Mouse (Mus musculus): ENCODE measurements around the gene Fras1. TPM values are rescaled to one million over a fixed set of nuclear protein-coding genes. Genes with fewer than 3 reads are reported as not detected.

The Fras1 gene
- total RNA-seq, 2 experiments from 2014 or later, result 17.5 to 20.3 TPM

GRCm38 (mm10) chr5:96479003-96479402 lies 105.2 kb downstream of the Fras1 start:
- no peak for DNase-seq (ENCODE audit: low spot score in 2 of 2)

GRCm38 (mm10) chr5:96481159-96481558 lies 107.4 kb downstream of the Fras1 start:
- no peak for DNase-seq (ENCODE audit: low spot score in 2 of 2)

GRCm38 (mm10) chr5:96482054-96482453 lies 108.3 kb downstream of the Fras1 start:
- DNase-seq (ENCODE audit: low spot score in 2 of 2), result no peak

DNA sequence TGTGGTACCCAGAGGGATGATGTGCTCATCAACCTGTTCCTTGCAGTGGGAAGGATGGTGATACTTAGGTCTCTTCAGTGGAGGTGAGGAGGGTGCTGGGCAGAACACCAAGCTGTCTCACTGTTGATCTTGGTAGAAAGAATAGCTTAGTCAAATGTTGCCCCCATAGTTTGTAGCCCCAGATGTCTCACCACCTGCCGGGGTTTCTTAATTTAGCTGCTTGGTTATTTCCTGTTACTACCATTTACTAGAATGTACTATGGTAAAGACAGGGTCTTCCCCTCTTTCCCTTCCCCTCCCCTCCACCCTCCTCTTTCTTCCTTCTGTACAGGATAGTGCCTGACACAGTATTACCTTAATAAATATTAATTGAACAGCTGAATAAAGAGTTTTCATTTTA lies 118.7 kb downstream of the Fras1 start:
- DNase-seq (ENCODE audit: low spot score in 2 of 2), result no peak

DNA sequence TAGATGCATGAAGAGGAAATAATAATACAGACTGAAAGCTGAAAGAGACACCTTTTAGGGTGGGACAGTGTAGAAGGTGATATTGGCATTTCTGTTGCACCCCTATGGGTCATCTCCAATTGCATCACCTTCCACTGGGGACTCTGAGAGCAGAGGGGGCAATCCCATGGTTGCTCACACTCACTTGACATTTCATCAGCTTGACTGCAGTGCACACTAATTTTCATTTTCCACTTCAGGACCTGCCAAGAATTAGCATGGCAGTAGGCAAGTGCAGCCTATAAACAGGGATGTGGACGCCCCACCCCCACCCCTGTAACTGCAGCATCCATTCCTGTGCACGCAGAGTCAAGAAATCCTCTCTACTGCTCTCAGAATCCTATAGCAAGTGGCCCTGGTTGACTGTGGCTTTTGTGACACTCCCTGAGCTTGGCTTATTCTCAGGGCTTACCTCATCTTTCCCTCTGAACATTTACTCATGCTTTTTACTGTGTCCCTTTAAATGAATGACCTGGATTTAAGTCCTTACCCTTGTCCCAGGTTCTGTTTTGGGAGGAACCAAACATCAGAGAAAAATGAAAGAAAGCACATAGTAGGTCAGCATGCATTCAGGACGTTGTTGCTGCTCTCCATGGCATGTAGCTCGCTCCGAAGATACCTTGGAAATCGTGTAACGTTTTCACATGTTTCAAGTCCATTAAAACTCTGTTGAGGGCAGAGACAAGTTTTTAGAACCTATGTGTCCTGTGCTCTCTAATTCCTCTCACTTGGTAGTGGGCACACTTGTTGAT lies 120.9 kb downstream of the Fras1 start:
- DNase-seq (ENCODE audit: low spot score in 2 of 2), result no peak

DNA sequence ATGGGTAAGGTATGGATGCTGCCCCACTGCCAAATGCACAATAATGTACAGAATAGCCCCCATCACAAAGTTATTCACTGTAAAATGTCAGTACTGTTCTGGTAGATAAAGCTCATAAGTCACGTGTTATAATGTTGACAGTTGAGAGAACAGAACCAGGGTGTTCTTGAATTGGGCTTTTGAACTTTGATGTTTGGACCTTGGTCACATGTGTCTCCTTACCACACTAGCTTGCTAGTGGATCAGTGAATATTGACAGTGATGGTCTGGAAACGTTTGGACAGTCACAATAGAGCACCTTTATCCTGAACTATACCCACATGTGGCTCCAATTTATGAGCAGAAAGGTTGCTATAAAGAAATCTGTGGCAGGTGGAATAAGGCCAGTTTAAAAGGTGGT lies 124.3 kb downstream of the Fras1 start:
- DNase-seq (ENCODE audit: low spot score in 2 of 2), result no peak

GRCm38 (mm10) chr5:96501783-96502182 lies 128.0 kb downstream of the Fras1 start:
- no peak for DNase-seq (ENCODE audit: low spot score in 2 of 2)

DNA sequence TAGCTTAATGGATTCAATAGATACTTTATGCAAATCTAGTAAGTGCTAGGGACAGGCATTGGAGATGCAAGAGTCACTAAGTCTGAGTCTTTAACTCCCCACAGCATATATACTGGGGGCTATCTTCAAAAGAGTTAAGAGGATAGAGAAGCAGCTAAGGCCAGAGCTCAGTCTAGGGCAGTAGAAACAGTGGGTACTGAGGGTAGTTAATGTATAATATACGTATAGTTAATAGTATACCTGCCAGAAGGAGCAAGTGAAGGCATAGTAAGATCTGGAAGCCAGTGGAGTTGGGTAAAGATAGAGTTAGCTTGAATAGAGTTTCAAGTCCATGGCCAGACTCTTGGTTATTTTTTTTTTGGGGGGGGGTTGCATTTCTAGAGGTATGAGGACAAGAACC lies 128.6 kb downstream of the Fras1 start:
- DNase-seq (ENCODE audit: low spot score in 2 of 2), result no peak

DNA sequence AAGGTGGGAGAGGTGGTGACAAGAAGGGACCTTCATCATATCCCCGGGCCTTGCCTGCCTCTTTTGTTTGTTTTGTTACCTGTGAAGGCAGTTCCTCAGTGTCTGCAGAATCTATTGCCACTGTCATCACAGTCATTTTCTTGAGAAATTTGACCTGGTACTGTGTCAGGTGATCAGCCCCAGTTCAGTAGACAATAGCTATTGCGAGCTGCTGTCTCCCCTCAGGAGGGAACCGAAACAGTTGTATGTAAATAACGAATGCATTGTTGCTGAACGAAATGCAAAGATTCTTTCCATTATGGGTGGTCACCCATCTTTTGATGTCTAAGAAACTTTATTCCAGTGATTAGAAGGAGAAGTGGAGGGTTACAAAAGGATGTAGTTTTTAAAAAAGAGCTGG lies 137.2 kb downstream of the Fras1 start:
- DNase-seq (ENCODE audit: low spot score in 2 of 2), result no peak

GRCm38 (mm10) chr5:96513327-96513726 lies 139.6 kb downstream of the Fras1 start:
- DNase-seq (ENCODE audit: low spot score in 2 of 2), result no peak

GRCm38 (mm10) chr5:96515860-96516311 lies 142.1 kb downstream of the Fras1 start:
- no peak for DNase-seq (ENCODE audit: low spot score in 2 of 2)

- peak in 1 of 2 experiments; percentile 31 for DNase-seq (ENCODE audit: low spot score in 2 of 2)
Observed at GRCm38 (mm10) chr5:96516329-96516728, 142.6 kb downstream of the Fras1 start.

DNA sequence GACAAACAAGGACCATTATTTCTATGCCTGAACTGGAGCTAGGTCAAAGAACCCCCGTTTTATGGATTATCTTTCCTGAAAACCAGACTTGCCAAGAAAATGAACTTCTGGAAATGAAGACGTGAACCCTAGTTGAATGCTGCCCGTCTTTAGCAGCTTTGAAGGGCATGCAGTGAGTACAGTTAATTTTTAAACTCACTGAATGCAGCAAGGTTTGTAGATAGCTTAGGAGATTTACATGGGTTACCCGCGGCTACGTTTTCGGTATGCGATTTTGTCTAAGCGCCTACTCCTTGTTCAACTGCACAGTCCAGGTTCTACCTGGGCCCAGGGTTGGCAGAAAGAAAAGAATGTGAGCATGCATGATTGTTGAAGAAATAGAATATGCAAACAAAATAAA lies 147.8 kb downstream of the Fras1 start:
- DNase-seq (ENCODE audit: low spot score in 2 of 2), result no peak

GRCm38 (mm10) chr5:96522909-96523409 lies 149.2 kb downstream of the Fras1 start:
- no peak for DNase-seq (ENCODE audit: low spot score in 2 of 2)

DNA sequence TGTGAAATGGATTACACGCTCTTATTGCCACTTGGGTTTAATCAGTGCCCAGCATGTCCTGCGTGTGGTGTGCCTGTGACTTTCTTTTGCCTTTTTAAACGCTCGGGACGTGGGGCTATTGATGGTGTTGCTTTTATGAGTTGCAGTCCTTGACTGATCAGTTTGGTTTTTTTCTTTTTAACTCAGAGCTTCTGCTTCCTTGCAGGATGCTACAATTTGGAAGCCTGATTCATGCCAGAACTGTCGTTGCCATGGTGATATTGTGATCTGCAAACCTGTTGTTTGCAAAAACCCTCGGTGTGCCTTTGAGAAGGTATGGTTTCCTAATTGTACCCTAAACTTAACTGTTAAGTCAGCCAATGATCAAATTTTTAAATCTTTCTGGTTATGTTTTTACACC lies 154.5 kb downstream of the Fras1 start:
- DNase-seq (ENCODE audit: low spot score in 2 of 2), result peak; percentile 9 to 28

DNA sequence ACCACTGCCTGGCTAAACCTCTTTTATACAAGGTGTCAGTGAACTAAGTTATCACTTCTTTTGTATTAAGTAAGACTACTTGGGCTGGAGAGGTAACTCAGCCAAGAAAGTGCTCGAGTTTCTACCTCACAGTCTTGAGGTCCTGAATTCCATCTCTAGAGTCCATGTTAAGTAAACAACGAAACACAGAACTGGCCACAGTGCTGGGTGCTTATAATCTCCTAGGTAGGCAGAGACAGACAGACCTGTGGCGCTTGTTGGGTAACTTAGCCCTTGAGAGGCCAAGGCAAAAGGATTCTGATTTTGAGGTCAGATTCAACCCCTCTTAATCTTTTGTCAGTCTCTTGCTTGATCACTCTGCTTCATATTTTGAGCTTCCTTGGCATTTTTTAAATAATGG lies 156.8 kb downstream of the Fras1 start:
- DNase-seq (ENCODE audit: low spot score in 2 of 2), result no peak

DNA sequence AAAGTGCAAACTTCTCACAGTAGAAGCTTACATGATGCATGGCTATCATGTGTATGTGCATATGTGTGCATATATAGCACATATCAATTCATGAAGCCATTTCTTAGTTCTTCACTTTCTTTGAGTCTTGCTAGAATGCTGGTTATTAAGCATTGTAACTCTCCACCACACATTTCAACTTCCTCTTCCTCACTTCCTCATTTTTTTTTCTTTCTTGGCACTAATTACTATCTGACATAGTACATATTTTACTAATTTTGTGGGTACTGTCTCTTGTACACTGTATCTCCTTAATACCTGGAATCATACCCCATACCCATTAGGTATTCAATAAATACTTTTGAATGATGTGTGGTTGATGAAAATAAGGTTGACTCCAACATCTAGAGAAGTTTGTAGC lies 158.2 kb downstream of the Fras1 start:
- DNase-seq (ENCODE audit: low spot score in 2 of 2), result no peak

- no peak for DNase-seq (ENCODE audit: low spot score in 2 of 2)
Observed at GRCm38 (mm10) chr5:96536527-96536926, 162.8 kb downstream of the Fras1 start.

DNA sequence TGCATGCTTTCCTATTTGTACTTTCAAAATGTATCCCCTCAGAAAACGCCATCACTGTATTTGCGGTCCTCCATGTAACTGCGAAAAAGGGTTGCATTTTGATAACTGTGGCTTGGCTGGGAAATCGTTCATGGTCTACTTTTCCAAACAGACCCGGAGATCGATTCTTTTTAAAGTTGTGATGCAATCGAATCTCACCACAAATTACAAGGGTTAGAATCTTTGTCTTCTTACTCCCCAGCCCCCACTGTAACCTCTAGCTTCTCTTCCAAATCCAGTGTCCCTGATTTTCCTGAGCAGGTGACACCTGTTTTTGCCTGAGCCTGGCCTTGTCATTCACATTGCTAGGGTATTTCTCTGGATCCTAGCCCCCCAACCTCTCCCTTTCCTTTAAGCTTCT lies 163.2 kb downstream of the Fras1 start:
- no peak for DNase-seq (ENCODE audit: low spot score in 2 of 2)

GRCm38 (mm10) chr5:96544112-96544511 lies 170.4 kb downstream of the Fras1 start:
- DNase-seq (ENCODE audit: low spot score in 2 of 2), result no peak

DNA sequence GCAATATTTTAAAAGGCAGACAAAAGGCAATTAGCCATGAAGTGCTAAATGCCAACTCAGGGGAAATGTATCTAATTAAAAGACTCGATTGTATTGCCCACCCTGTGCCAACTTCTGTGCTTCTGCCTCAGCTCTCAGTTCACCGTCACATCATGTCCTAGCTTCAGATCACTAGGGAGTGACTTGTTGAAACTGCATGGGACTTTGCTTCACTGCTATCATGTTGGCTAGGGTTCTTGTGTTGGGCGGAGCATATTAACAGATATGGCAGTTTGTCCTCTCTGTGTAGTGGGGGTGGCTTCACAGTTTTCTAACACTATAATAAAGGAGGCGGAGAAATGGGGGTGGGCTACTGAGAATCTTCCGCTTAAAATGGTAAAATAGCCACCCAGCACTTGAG lies 172.2 kb downstream of the Fras1 start:
- no peak for DNase-seq (ENCODE audit: low spot score in 2 of 2)

DNA sequence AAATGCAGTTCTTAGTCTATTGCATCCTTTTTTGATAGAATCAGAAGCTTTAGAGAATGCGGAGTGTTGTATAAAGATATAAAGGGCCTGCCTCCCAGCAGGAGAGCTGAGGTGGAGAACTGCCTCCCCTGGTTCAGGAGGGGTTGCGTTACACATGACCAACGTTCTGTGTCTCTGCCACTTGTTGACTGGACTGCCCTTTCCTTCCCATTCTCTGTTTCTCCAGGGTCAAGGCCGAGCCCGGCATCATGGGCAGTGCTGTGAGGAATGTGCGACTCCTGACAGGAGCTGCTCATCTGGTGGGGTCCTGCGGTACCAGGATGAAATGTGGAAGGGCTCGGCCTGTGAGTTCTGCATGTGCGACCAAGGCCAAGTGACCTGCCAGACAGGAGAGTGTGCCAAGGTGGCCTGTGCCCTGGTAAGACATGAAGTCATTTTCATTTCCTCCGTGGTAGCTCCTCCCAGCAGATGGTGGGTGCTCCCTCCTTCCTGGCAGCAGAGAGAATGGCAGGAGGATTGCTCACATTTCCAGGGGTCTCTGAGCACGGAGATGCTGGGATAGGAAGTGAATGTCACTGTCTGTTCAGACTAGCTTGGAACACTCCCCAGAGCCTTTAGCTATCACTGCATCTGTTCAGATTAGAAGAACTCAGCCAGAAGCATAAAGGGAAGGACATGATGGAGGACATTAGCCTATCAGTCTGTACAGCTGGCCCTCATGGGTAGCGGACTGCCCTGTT lies 181.4 kb downstream of the Fras1 start:
- peak in 1 of 2 experiments; percentile 10 for DNase-seq (ENCODE audit: low spot score in 2 of 2)

All from layer of hippocampus, postnatal 10 days (tissue).